8 mouse cellular contexts compared by ENCODE assay signal in genomic region chr10:67548261-67548854, GRCm38 (mm10). TPM values are rescaled to one million over a fixed set of nuclear protein-coding genes. Genes with fewer than 3 reads are reported as not detected.
DNase-seq lines count a peak whose midpoint lies in the region; ATAC-seq and TF ChIP-seq lines count a peak whose summit lies in the region.

No protein-coding gene starts in this region.

- TF ChIP-seq CTCF in stomach, postnatal 0 days (IDR thresholded peaks at IDR 0.05; ENCODE audit: low read depth), result no peak

- DNase-seq in cerebellum, adult 18-20 months, result no peak
- DNase-seq in ES-E14 (ENCODE audit: low read depth, low spot score), result no peak
- DNase-seq in midbrain, embryonic 14.5 days, result no peak
- DNase-seq in stomach, postnatal 0 days (ENCODE audit: low spot score), result peak; percentile 70

- TF ChIP-seq EP300 in stomach, postnatal 0 days (optimal IDR thresholded peaks at IDR 0.05), result no peak

- in situ Hi-C loops in ES-E14 (cut with MboI; ENCODE audit: low sequenced_read_pairs in 2 of 2, unreplicated experiment in 2 of 2), result no loop called here

- H3K27me3 ChIP-seq in embryonic facial prominence, embryonic 13.5 days, result no peaks in the 10 kb centered on the region
- H3K27me3 ChIP-seq in hindbrain, embryonic 12.5 days, result peaks cover 8% of the 10 kb centered on the region; the same call in 1 of the 2 replicates
- no peaks in the 10 kb centered on the region for H3K27me3 ChIP-seq in limb, embryonic 13.5 days
- H3K27me3 ChIP-seq in midbrain, embryonic 14.5 days (ENCODE audit: control insufficient read depth, insufficient read depth, low read length), result no peaks in the 10 kb centered on the region
- no peaks in the 10 kb centered on the region for H3K27me3 ChIP-seq in stomach, postnatal 0 days (ENCODE audit: control insufficient read depth, insufficient read depth, low read length)

- peaks cover 0 to 7% of the 10 kb centered on the region in 2 experiments; a peak in 2 of 4 replicates for H3K4me1 ChIP-seq in ES-E14 (ENCODE audit: control insufficient read depth in 2 of 2, insufficient read depth in 2 of 2, low read length in 2 of 2, poor library complexity in 1 of 2)
- H3K4me1 ChIP-seq in embryonic facial prominence, embryonic 13.5 days, result peaks cover 32% of the 10 kb centered on the region
- H3K4me1 ChIP-seq in hindbrain, embryonic 12.5 days, result peaks cover 25% of the 10 kb centered on the region
- H3K4me1 ChIP-seq in limb, embryonic 13.5 days, result peaks cover 33% of the 10 kb centered on the region
- H3K4me1 ChIP-seq in midbrain, embryonic 14.5 days (ENCODE audit: control insufficient read depth, insufficient read depth, low read length), result peaks cover 31% of the 10 kb centered on the region
- H3K4me1 ChIP-seq in stomach, postnatal 0 days (replicated peaks; ENCODE audit: control insufficient read depth, insufficient read depth), result peaks cover 2% of the 10 kb centered on the region; the same call in 1 of the 2 replicates

- H3K27ac ChIP-seq in ES-E14 (ENCODE audit: insufficient read depth, low read depth, low read length, poor library complexity, severe bottlenecking), result peak overlapping the region; percentile 46; the same call in 1 of the 2 replicates
- H3K27ac ChIP-seq in embryonic facial prominence, embryonic 13.5 days, result peak overlapping the region; percentile 96
- peak overlapping the region; percentile 97 for H3K27ac ChIP-seq in hindbrain, embryonic 12.5 days
- H3K27ac ChIP-seq in limb, embryonic 13.5 days, result peak overlapping the region; percentile 94
- peak overlapping the region; percentile 96 for H3K27ac ChIP-seq in midbrain, embryonic 14.5 days (replicated peaks; ENCODE audit: low read depth, low read length)
- peak overlapping the region; percentile 94 for H3K27ac ChIP-seq in stomach, postnatal 0 days (replicated peaks)

- peak overlapping the region; percentile 82 to 97 for H3K4me3 ChIP-seq in ES-E14 (ENCODE audit: insufficient read depth in 1 of 2, low read depth in 1 of 2, low read length in 2 of 2, poor library complexity in 1 of 2, severe bottlenecking in 1 of 2)
- peak overlapping the region; percentile 89 for H3K4me3 ChIP-seq in embryonic facial prominence, embryonic 13.5 days
- H3K4me3 ChIP-seq in hindbrain, embryonic 12.5 days, result peak overlapping the region; percentile 66
- H3K4me3 ChIP-seq in limb, embryonic 13.5 days, result peak overlapping the region; percentile 87
- H3K4me3 ChIP-seq in midbrain, embryonic 14.5 days (replicated peaks; ENCODE audit: low read depth, low read length), result peak overlapping the region; percentile 83
- peak overlapping the region; percentile 80 for H3K4me3 ChIP-seq in stomach, postnatal 0 days (ENCODE audit: low read depth, low read length)

- ATAC-seq in cerebellum, adult (ENCODE audit: insufficient number of reproducible peaks, low FRiP score, low TSS enrichment), result peak; percentile 57
- peak; percentile 72 for ATAC-seq in embryonic facial prominence, embryonic 13.5 days (ENCODE audit: insufficient number of reproducible peaks, insufficient read depth, low FRiP score, low TSS enrichment, low read depth)
- ATAC-seq in hindbrain, embryonic 12.5 days (ENCODE audit: low FRiP score), result peak; percentile 79
- peak; percentile 64 for ATAC-seq in limb, embryonic 13.5 days (ENCODE audit: low FRiP score, low read depth)
- ATAC-seq in midbrain, embryonic 14.5 days (ENCODE audit: low FRiP score, low TSS enrichment), result peak; percentile 75
- ATAC-seq in stomach, postnatal 0 days (ENCODE audit: low FRiP score, low TSS enrichment), result peak; percentile 72

- peak overlapping the region; percentile 88 for H3K9ac ChIP-seq in ES-E14 (ENCODE audit: insufficient read depth, low read depth, low read length, poor library complexity, severe bottlenecking)
- peak overlapping the region; percentile 92 for H3K9ac ChIP-seq in embryonic facial prominence, embryonic 13.5 days
- peak overlapping the region; percentile 79 for H3K9ac ChIP-seq in hindbrain, embryonic 12.5 days
- H3K9ac ChIP-seq in limb, embryonic 13.5 days, result peak overlapping the region; percentile 90
- H3K9ac ChIP-seq in midbrain, embryonic 14.5 days (replicated peaks; ENCODE audit: low read length), result peak overlapping the region; percentile 80
- H3K9ac ChIP-seq in stomach, postnatal 0 days (ENCODE audit: low read length), result peak overlapping the region; percentile 91

- H3K4me2 ChIP-seq in embryonic facial prominence, embryonic 13.5 days, result peak overlapping the region; percentile 98
- peak overlapping the region; percentile 93 for H3K4me2 ChIP-seq in hindbrain, embryonic 12.5 days (replicated peaks)
- peak overlapping the region; percentile 99 for H3K4me2 ChIP-seq in limb, embryonic 13.5 days (replicated peaks)
- H3K4me2 ChIP-seq in midbrain, embryonic 14.5 days (ENCODE audit: low read length), result peak overlapping the region; percentile 97
- H3K4me2 ChIP-seq in stomach, postnatal 0 days (replicated peaks; ENCODE audit: low read depth), result peak overlapping the region; percentile 98

- peaks cover 8% of the 10 kb centered on the region; the same call in 1 of the 2 replicates for H3K36me3 ChIP-seq in ES-E14 (ENCODE audit: control insufficient read depth, insufficient read depth, low read length, poor library complexity, severe bottlenecking)
- H3K36me3 ChIP-seq in embryonic facial prominence, embryonic 13.5 days, result 0 out of 2 replicates have a peak, but pooled peaks cover 6% of the 10 kb centered on the region
- no peaks in the 10 kb centered on the region for H3K36me3 ChIP-seq in hindbrain, embryonic 12.5 days
- peaks cover 9% of the 10 kb centered on the region; the same call in 1 of the 2 replicates for H3K36me3 ChIP-seq in limb, embryonic 13.5 days
- 0 out of 2 replicates have a peak, but pooled peaks cover 8% of the 10 kb centered on the region for H3K36me3 ChIP-seq in midbrain, embryonic 14.5 days (ENCODE audit: control insufficient read depth, insufficient read depth, low read length)
- no peaks in the 10 kb centered on the region for H3K36me3 ChIP-seq in stomach, postnatal 0 days (ENCODE audit: control insufficient read depth, insufficient read depth, low read length)

- H3K9me3 ChIP-seq in ES-E14 (ENCODE audit: control insufficient read depth, insufficient read depth, low read depth, low read length), result no peaks in the 10 kb centered on the region
- H3K9me3 ChIP-seq in embryonic facial prominence, embryonic 13.5 days, result no peaks in the 10 kb centered on the region
- H3K9me3 ChIP-seq in hindbrain, embryonic 12.5 days (replicated peaks), result no peaks in the 10 kb centered on the region
- H3K9me3 ChIP-seq in limb, embryonic 13.5 days, result no peaks in the 10 kb centered on the region
- H3K9me3 ChIP-seq in midbrain, embryonic 14.5 days (ENCODE audit: control insufficient read depth, low read length), result no peaks in the 10 kb centered on the region
- no peaks in the 10 kb centered on the region for H3K9me3 ChIP-seq in stomach, postnatal 0 days (ENCODE audit: control insufficient read depth, low read length)

- under 1% methylated on average over 73 of the region's 73 CpGs for WGBS in embryonic facial prominence, embryonic 13.5 days
- WGBS in hindbrain, embryonic 12.5 days, result under 1% methylated on average over 70 of the region's 73 CpGs
- WGBS in limb, embryonic 13.5 days, result under 1% methylated on average over 67 of the region's 73 CpGs
- under 1% methylated on average over 64 of the region's 73 CpGs for WGBS in midbrain, embryonic 14.5 days
- WGBS in stomach, postnatal 0 days, result 0% methylated on average over 59 of the region's 73 CpGs

TF ChIP-seq in ES-E14, 5 proteins besides CTCF, POLR2A, EP300 and RAD21:
- no peak for TF ChIP-seq ZC3H11A (IDR thresholded peaks at IDR 0.05; ENCODE audit: borderline replicate concordance, low read depth, low read length)
- no peak for TF ChIP-seq CHD2 (IDR thresholded peaks at IDR 0.05; ENCODE audit: low read depth, low read length)
- TF ChIP-seq MAFK (IDR thresholded peaks at IDR 0.05; ENCODE audit: insufficient read depth, low read depth, low read length), result no peak
- no peak for TF ChIP-seq HCFC1 (IDR thresholded peaks at IDR 0.05; ENCODE audit: borderline replicate concordance, insufficient read depth, low read length)
- TF ChIP-seq ZNF384 (IDR thresholded peaks at IDR 0.05; ENCODE audit: low read depth, low read length), result no peak

RNA-seq across cellular contexts. Expression of gene Ado, which starts 0.4 kb away (rescaled TPM):
- 19.8 and 23.4 TPM in 2 replicates for total RNA-seq in ES-E14 (2012; rRNA removed)
- polyA plus RNA-seq in embryonic facial prominence, embryonic 13.5 days (2015; fragmentation: Nextera tagmentation; extraction: Ambion mirVana), result 72.3 and 82.0 TPM in 2 replicates
- 82.2 and 83.2 TPM in 2 replicates for polyA plus RNA-seq in hindbrain, embryonic 12.5 days (2016; fragmentation: Nextera tagmentation; extraction: Ambion mirVana)
- 72.2 and 79.9 TPM in 2 replicates for polyA plus RNA-seq in limb, embryonic 13.5 days (2015; fragmentation: Nextera tagmentation; extraction: Ambion mirVana)
- polyA plus RNA-seq in midbrain, embryonic 14.5 days (2014; fragmentation: Nextera tagmentation; extraction: Ambion mirVana), result 77.1 and 98.6 TPM in 2 replicates
- 23.6 and 24.2 TPM in 2 replicates for polyA plus RNA-seq in stomach, postnatal 0 days (2015; fragmentation: Nextera tagmentation; extraction: Ambion mirVana)

RNA-seq across cellular contexts. Expression of gene Egr2, which starts 13.1 kb away (rescaled TPM):
- 0.18 and 0.26 TPM in 2 replicates for total RNA-seq in ES-E14 (2012; rRNA removed)
- polyA plus RNA-seq in embryonic facial prominence, embryonic 13.5 days (2015; fragmentation: Nextera tagmentation; extraction: Ambion mirVana), result 1.1 and 1.9 TPM in 2 replicates
- polyA plus RNA-seq in hindbrain, embryonic 12.5 days (2016; fragmentation: Nextera tagmentation; extraction: Ambion mirVana), result 1.1 and 1.5 TPM in 2 replicates
- 0.87 and 1.6 TPM in 2 replicates for polyA plus RNA-seq in limb, embryonic 13.5 days (2015; fragmentation: Nextera tagmentation; extraction: Ambion mirVana)
- polyA plus RNA-seq in midbrain, embryonic 14.5 days (2014; fragmentation: Nextera tagmentation; extraction: Ambion mirVana), result 0.12 and 1.0 TPM in 2 replicates
- polyA plus RNA-seq in stomach, postnatal 0 days (2015; fragmentation: Nextera tagmentation; extraction: Ambion mirVana), result 0.34 and 0.58 TPM in 2 replicates

Comparison
In these comparisons a context has a peak if more than half of its experiments do, and no peak if none do; other contexts are left out.
1. H3K27ac ChIP-seq: peak in every context shown above with its lines; median percentile 97 in hindbrain, embryonic 12.5 days; 96 in embryonic facial prominence, embryonic 13.5 days; 96 in midbrain, embryonic 14.5 days; 94 in limb, embryonic 13.5 days; 94 in stomach, postnatal 0 days; 46 in ES-E14.